Mouse (Mus musculus) 3T3-L1 (cell line): ENCODE results near the gene Erich3.
"Not testable (repeated sequence)": the region's sequence is repeated elsewhere in the genome, so short reads cannot be mapped to it uniquely, and the experiment has no call there.

Experiments used
- DNase-seq: peaks from one replicate; pipeline ENCODE4 v3.0.0-alpha.2; 2015; ENCODE audit warnings: low read depth, low spot score

Gene Erich3

DNA sequence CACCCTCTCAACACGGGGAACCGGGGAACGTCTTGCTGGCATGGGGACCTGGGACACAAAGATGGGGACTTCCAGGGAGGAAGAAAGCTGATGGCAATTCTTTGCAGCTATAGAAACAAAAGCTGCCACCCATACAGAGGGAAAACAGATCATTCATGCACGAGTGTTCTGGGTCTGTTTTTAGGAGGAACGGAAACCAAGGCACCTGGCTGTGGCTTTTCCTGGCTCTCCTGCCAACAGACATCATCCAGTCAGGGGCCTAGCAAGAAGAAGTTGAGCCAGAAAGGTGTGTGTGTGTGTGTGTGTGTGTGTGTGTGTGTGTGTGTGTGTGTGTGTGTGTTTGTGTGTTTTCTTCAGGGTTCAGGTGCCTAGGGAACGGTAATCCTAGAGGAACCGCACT is at the start of gene Erich3:
Erich3 (plus strand) TSS at position 315 of the 400 bp plus-strand sequence.
- no peak for DNase-seq

GRCm38 (mm10) chr3:154614771-154615170 is 48.9 kb upstream of the Erich3 start:
- no peak for DNase-seq

GRCm38 (mm10) chr3:154615304-154615703 is 48.4 kb upstream of the Erich3 start:
- DNase-seq = no peak

- no peak for DNase-seq
These were observed 47.6 kb upstream of the Erich3 start for GRCm38 (mm10) chr3:154616106-154616505.

DNA sequence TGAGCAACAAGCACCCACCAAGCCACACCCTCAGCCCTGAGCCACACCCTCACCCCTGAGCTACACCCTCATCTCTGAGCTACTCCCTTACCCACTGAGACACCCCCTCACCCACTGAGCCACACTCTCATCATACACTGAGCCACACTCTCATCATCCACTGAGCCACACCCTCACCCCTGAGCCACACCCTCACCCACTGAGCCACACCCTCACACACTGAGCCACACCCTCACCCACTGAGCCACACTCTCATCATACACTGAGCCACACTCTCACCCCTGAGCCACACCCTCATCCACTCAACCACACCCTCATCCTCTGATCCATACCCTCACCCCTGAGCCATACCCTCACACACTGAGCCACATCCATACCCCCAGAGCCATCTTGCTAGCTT is 35.4 kb upstream of the Erich3 start:
- DNase-seq = peak; percentile 21

GRCm38 (mm10) chr3:154631281-154631680 is 32.4 kb upstream of the Erich3 start:
- DNase-seq = not testable (repeated sequence)

GRCm38 (mm10) chr3:154633091-154633490 is 30.6 kb upstream of the Erich3 start:
- DNase-seq = no peak

DNA sequence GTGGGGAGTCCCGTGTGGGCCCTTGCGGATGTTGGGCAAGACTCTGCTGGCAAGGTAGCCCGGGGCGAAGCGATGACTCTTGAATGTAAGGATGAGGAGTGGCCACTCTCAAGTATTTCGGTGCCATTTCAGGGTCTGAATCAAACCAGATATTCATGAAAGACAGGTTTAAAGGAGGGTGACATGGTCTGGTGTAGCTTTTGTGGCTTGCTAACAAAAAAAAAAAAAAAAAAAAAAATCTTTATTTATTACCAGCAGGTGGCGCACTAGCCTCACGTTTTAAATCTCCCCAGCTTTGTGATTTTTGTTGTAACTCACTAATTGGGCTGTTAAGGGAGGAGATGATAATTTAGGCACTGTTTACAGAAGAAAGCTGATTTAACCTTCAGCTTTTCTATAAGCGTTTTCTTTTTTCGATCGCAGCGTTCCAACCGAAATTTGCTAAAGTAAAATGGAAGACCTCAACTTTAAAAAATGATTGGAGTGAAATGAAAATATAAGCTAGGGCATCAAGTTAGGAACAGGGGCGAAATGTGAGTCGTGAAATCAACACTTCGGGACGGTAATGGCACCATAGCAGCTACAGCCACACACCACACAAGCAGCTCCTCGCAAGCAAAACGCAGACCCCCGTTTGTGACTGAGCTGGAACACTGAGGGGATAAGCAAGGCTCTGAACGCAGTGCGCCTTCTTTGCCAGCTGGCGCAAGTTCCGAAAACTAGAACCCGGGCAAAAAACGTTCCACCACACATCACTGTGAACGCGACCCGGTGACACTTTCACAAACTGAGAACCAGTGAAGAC is 16.8 kb upstream of the Erich3 start:
- DNase-seq = peak; percentile 59

- DNase-seq = no peak
These were observed 16.2 kb upstream of the Erich3 start for GRCm38 (mm10) chr3:154647443-154647780.

GRCm38 (mm10) chr3:154649411-154650285 is 14.0 kb upstream of the Erich3 start:
- DNase-seq = no peak

- DNase-seq = no peak
These were observed 12.4 kb upstream of the Erich3 start for GRCm38 (mm10) chr3:154651192-154651821.

DNA sequence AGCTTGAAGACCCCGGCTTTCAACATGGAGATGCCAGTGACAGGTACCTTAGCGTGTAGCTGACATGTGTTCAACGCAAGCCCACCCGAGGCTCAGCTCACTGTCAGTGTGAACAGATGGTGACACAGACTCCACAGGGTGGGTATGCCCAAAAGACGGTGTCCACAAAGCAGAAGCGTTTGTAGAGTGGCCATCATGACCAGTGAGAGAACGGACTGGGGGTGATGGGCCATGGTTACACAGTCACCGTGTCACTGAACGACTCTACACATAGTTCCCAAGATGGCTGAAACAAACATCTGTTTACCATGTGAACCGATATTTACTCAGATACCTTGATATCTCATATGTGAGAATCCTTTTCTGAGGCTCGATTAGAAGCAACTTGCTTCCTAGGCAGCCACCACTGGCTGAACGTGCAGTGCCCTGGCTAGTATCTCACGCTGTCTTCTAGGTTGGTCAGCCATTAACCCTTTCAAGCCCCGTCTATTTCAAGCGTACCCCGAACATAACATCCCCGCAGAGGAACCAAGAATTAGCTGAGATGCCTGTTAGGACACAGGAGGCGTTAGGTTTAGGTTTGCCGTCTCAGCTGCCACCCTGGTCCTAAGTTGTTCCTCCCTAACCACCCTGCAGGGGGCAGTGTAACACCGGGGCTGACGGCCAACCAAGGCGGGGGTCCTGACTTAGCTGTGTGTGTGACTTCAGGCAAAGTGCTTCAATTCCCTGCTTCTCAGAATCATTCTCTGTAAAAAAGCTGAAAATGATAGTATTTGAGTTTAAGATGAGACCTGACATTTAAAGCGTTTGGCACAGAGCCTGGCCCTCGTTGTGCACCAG is 10.9 kb upstream of the Erich3 start:
- peak; percentile 73 for DNase-seq

DNA sequence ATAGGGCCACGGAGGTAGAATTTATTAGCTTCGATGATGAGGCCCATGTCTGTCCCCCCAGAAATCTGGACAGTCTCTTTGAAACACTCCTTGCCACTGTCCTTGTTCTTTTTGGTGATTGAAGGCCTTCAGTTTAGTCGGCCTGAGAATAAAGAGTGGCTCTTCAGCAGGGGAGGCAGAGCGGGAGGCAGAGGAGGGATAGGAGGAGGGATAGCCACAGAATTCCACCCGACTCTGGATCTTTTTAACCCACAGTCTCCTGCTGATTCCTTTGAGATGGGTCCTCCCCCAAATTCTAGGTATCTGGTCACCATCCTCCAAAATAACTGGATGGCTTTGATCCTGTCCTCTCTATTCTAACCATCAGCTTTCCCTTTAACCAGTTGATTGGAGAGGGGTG is 10.2 kb upstream of the Erich3 start:
- no peak for DNase-seq

DNA sequence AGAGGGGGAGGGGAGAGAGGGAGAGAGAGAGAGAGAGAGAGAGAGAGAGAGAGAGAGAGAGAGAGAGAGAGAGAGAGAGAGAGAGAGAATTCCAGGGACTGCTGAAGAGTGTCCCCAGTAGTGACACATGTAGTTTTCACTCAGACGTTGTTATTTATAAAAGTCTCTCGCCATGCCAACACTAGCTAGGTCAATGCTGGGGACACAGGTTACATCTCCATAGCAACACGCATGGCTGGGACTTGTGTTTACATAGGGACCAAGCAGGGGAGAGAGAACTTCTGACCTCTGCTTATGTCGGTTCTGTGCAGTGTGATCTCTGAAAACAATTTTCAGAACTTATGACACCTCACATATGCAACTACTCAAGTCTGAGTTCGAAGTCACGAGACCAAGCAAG is 9.4 kb upstream of the Erich3 start:
- DNase-seq = no peak

GRCm38 (mm10) chr3:154654901-154655300 is 8.8 kb upstream of the Erich3 start:
- no peak for DNase-seq

DNA sequence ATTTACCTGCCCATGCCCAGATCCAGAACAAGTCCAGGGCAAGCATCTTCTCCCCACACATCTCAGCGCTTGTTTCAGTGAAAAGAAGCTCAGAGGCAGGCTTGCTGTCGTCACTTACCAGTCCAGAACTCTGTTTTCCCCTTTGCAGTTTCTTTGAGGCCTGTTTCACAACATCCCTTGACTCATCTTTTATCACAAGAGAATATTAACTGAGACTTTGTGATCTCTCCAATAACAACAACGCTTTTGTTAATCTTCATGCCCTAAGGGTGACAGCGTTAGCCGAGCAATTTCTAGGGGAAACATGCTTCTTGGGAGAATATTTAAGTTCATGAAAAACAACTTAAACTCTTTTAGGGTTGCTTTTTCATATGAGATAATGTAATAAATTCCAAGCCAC is 7.9 kb upstream of the Erich3 start:
- peak; percentile 65 for DNase-seq

GRCm38 (mm10) chr3:154663976-154664581 is 420 bp downstream of the Erich3 start:
- DNase-seq = no peak

- no peak for DNase-seq
These were observed 977 bp downstream of the Erich3 start for GRCm38 (mm10) chr3:154664636-154665035.

DNA sequence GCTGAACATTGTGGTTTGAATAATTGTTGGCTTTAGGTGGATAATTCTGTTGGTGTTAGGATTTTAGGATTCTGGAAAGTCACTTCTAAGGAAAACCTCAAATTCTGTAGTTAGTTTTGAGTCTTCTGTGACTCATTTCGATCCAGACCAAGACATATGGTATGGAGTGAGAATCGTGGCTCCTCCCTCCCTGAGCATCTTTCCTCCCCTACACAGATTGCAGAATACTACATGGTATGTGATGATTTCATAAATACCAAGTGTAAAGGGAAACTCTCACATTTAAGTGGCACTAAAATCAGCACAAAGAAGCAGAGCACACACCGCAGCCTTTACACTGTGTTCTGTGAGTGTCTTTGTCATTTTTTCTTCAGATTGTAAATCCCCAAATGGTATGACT is 4.8 kb downstream of the Erich3 start:
- peak; percentile 51 for DNase-seq

DNA sequence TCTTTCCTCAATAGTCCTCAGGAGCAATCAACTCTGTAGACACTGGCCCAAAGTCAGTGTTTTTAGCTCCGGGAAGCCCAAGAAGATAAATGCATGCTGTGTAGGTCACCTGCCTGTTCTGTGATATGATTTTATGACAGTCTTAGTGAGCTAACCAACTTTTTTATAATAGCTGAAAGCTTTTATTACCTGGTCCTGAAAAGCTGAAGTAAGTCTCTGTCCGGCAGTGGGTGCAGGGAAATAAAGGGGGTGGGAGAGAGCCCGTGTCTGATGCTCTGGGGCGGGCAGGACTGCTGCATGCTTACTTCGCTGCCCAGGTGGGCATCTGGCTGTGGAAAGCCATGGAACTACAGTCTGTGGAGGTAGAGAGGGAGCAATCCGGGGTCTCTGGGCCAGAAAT is 6.9 kb downstream of the Erich3 start:
- no peak for DNase-seq

DNA sequence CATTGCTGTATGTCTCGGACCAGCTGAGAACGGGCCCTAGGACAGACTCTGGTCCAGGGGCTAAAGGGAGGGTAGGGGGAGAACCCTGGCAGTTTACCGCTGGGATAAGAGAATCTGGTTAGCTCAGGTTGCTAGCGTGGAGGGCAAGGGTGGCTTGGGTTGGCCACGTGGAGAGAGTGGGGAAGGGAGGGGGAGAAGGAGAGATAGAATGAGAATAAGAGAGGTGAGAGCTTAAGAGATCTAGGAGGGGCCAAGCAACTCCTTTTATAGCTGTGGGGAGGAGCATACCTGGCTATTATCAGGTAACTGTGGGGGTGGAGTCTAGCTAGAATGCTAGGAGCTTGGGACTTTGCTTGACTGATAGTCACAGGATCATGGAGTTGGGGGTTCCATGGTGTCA is 7.4 kb downstream of the Erich3 start:
- DNase-seq = no peak
